Mouse (Mus musculus) left cerebral cortex, adult 9 months (tissue): ENCODE data around the gene Gm10570.

ENCODE experiments used
- DNase-seq, 2 experiments: peaks; one replicate each; pipeline ENCODE4 v3.0.0; 2022; ENCODE audit warnings: low spot score in 2 of 2

The Gm10570 gene

DNA sequence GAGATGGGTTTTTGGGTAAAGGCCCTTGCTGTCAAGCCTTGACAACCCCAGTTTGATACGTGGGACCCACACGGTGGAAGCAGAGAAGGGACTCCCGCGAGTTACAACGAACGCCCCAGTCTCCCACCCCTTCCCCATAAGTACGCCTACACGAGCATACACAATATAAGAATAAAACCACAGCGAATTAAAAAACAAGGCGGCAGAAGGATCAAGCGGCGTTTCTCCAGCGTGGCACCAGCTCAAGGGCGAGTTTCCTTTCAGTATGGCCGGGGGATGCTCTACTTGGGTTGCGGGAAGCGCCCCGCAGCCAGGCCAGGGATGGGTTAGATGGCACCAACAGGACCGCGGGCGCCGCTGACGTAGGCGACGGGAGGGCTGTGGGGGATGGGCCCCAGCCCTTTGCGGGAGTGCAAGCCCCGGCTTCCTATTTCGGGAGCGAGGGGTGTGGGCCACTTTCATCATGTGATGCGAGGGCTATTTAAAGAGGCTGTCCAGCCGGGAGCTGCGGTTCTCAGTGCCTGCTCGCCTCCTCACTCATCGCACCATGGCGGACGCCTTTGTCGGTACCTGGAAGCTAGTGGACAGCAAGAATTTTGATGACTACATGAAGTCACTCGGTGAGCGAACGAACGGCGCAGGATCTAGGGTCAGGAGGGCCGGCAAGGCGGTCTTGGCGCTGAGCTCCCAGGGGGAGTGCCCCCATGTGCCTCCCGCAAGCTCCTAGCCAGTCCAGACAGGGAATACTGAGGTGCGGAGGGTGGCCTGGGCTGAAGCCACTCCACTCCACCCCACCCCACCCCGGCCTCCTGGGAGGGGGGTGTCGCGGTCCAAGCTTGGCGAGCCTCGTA lies at the start of gene Gm10570, which contains the start of gene Fabp3:
Gene Gm10570, minus strand, starts transcription at position 444 of the 851 bp plus-strand sequence.
Gene Fabp3, plus strand, starts transcription at position 365 of the 851 bp plus-strand sequence.
- peak; percentile 47 to 84 for DNase-seq

DNA sequence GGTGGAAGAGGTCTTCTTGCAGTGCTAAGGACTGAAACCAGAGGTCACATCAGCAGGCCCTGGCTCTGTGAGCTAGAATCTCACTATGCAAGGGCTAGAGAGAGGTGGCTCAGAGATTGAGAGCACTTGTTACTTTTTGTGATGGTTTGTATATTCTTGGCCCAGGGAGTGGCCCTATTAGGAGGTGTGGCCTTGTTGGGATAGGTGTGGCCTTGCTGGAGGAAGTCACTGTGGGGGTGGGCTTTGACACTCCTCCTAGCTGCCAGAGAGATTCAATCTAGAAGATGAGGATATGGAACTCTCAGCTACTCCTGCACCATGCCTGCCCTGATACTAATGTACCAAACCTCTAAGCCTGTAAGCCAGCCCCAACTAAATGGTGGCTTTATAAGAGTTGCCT lies 49.5 kb upstream of the Gm10570 start:
- no peak for DNase-seq

DNA sequence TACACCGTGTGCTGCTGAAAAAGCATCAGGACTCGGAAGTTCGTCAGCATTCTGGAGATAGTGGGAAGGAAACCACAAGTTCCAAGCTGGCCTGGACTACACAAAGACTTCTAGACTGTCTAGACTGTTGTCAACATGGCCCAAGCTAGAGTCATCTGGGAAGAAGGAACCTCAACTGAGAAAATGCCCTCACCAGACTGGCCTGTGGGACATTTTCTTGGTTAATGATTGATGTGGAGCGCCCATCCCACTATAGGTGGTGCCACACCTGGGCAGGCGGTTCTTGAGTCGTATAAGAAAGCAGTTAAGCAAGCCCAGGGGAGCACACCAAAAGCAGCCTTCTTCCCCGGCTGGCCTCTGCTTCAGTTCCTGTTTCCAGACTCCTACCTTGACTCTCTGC lies 44.1 kb upstream of the Gm10570 start:
- DNase-seq: no peak

DNA sequence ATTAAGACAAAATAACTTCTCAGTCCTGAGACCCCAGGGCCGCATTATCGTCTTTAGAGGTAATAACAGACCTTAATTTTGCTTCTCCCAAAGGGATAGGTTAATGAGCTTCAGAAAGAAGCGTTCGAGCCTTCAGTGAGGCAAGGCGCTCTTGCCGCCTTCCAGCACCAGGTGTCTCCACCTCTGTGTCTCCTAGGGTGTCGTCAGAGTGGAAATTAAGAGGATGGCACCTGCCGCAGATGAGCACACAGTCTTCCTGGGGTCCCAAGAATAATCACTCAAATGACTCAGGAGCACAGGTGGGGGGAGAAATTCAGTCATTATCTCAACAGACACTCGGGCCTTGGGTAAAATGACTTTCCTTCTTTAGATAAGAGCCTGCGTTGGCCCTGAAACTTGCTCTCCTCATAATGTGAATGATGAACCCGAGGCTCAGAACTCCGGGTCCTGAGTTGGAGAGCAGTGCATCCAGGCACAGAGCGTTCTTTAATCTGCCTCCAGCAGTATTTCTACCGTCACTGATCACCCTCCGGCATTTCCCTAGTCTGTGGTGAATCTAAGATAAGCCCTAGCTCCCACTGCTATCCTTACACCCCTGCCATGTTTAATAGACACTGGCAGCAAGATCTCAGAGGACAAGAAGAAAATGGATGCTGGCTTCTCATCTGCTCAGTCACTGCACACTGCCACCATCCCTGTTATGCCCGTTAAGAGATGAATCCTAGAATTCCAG lies 42.4 kb upstream of the Gm10570 start:
- no peak for DNase-seq

DNA sequence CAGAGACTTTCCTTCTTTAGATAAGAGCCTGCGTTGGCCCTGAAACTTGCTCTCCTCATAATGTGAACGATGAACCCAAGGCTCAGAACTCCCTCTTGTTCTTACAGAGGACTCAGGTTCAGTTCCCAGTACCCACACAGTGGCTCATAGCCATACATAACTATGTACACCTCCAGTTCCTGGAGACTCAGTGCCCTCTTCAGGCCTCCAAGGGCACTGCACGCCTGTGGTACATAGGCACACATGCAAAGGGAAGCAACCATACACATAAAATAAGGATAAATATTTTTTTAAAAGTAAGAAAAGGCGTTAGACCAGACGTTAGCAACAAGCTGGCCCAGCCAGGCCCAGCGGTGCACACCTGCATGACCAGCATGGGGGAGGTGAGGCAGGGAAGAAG lies 41.2 kb upstream of the Gm10570 start:
- DNase-seq: no peak

DNA sequence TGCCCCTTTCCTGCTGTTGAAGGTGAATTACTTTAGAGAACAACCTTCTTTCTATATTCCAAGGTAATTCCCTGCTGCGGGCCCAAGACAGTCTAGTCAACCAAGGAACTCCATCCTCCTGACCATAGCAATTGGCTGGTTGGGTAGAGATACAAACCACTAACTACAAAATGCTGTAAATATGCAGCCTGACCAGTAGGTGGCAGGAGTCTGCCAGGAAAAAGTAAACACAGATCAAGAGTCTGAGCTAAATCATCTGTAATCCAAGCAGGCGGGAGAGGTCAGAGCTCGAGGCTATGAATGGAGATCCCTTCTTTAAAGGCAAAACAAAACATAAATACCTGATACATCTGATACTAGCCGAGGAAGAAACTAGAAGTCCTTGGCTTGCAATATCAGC lies 33.2 kb upstream of the Gm10570 start:
- peak in 1 of 2 experiments; percentile 31 for DNase-seq

DNA sequence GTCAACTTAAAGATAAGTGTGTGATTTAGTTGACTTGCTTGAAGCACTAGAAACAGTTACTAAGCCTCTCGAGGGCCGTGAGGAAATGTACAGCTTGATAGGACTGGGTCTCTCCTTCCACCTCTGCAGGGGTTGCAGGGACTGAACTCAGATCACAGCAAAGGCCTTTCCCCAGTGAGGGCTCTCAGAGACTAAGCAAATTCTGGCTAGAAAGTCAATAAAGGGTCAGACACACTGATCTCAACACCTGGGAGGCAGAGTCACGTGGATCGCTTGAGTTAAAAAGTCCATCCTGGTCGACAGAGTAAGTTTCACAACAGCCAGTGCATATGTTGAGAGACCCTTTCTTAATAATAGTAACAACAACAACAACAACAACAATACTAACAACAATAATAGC lies 27.4 kb upstream of the Gm10570 start:
- DNase-seq: no peak

DNA sequence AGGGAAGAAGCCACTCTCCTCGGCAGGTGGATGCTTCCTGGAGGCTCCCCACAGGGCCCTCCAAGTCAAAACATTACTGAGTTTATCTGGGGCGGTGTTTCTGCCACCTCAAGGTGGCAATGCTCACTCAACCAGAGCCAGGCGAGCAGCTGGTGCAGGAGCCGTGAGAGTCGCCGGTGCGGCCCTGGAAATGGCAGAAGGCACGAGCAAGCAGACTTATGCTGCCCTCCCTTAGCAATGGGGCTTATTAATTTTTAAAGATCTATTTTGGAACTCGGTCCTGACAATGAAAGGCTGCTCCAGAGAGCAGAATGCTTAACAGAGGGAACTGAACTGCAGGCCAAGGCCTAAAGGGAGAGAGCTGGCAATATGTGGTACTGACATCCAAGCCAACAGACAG lies 18.9 kb upstream of the Gm10570 start:
- no peak for DNase-seq

DNA sequence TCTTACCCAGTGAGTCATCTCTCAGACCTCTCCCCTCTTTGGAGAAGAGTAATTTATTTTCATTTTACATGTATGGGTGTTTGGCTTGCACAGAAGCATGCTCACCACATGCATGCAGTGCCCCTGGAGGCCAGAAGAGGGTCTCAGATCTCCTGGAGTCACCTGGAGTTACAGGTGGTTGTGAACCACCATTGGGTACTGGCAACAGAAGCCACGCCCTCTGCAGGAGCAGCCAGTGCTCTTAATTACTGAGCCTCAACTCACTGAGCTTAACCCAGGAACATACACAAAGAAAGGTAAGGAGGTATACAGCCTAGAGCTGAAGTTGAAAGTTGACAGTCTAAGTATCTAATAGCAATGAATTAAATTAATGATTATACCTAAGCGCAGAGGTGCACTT lies 17.0 kb upstream of the Gm10570 start:
- no peak for DNase-seq

DNA sequence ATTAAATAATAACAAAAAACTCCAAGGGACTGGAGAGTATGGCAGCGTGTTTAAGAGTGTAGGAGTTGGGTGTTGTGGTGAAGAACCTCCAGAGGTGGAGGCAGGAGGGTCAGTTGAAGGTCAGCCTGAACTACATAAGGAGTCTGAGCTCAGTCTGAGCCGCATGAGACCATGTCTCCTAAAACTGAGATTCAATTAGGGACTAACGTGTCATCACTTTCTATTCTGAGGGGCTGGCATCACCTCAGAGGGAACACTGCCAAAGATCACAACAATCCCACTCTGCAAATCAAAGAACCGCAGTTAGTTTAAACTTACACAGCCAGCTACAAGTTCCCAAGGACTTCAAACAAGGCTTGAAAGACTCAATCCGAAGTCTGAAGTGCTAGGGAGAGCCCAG lies 15.1 kb upstream of the Gm10570 start:
- no peak for DNase-seq

DNA sequence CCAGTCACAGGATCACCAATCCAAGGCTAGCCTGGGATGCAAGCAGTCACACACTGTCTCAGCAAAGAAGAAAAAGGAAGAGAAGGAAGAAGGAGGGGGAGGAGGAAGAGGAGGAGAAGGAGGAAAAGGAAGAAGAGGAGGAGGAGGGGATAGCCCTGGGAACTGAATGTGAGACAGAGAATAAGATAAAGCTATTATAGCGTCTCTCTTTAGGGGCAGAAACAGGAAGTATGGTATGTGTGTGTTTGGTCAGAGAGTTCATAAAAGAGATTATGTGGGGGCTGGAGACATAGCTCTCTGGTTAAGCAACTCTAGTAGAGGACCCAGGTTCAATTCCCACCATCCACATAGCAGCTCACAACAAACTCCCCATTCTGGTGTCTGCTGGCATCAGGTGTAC lies 14.7 kb upstream of the Gm10570 start:
- no peak for DNase-seq

DNA sequence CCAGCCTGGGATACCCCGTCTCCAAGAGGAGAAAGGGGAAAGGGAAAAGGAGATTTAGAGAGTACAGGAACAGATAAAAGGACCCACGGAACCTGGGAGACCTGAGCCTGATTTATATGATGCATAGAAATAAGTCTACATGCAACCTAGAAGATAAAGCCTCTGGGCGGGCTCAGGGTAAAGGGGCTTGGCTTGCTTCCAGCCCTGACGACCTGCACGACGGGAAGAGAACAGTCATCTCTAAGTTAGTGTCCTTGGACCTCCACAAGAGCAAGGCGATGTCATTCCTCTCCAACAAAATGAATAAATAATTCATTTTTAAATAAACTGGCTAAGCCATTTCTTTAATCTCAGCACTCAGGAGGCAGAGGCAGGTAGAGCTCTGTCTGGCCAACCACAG lies 14.1 kb upstream of the Gm10570 start:
- DNase-seq: no peak

DNA sequence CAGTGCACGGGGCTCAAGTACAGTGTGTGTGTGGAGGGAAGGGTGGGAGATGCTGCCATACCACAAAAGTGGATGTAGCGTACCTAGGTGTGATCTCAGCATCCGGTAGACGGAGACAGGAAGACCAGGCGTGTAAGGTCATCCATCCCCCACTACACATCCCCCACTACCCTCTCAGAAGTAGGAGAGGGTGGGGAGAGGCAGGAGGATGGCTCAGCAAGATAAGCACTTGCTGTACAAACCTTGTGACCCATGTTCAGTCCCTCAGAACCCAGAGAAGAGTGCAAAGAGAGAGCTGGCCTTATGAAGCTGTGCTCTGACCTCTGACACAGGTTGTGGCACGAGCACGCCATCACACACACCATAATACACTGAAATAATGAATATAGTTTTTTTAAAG lies 13.2 kb upstream of the Gm10570 start:
- no peak for DNase-seq

DNA sequence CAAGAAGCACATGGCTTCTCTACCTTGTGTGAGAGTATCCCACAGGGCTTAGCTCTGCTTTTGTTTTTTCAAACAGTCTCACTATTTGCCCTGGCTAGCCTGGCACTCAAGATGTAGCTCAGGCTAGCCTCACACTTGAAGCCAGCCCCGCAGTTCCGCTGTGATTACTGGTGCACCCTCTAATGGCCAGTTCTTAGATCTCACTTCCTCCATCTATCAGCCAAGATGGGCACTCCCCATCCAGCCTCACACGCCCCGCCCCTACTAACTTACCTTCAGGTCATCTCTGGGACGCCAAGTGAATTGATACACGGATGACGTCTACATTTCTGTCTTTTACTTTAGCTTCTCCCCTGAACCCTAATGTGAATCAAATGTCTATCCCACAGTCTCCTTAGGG lies 11.1 kb upstream of the Gm10570 start:
- DNase-seq: no peak

DNA sequence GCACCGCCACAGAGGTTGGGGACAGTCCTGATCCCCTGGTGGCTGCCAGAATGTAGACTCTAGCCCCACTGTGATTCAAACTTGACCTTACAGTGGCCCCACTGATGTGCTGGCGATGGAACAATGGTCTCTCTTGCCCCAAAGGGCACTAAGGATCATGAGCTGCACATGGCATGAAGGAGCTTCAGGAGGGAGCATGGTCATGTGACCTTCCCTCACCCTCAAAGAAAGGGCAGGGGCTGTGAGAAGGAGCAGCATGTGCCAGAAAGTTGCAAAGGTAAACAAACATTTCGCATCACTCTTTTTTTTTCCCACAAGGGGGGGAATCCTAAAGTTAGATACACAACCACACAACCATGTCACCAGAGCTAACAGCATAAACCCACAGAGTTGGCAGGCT lies 9.6 kb upstream of the Gm10570 start:
- no peak for DNase-seq

DNA sequence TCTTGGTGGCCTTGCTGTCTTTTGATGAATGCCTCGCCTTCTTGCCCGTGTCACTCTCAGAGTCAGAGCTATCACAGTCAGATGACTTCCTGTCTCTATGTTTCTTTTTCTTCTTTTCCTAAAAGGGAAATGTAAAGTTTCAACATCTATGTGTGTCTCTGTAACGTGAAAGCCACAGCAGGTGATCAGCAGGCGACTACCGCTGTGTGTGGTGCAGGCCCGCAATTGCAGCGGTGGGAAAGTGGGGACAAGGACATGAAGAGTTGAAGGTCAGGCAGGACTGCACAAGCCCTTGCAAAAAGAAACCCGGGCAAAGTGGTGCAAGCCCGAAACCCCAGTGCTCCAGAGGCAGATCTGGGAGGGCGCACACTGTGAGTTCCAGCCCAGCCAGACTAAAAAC lies 8.2 kb upstream of the Gm10570 start:
- no peak for DNase-seq

DNA sequence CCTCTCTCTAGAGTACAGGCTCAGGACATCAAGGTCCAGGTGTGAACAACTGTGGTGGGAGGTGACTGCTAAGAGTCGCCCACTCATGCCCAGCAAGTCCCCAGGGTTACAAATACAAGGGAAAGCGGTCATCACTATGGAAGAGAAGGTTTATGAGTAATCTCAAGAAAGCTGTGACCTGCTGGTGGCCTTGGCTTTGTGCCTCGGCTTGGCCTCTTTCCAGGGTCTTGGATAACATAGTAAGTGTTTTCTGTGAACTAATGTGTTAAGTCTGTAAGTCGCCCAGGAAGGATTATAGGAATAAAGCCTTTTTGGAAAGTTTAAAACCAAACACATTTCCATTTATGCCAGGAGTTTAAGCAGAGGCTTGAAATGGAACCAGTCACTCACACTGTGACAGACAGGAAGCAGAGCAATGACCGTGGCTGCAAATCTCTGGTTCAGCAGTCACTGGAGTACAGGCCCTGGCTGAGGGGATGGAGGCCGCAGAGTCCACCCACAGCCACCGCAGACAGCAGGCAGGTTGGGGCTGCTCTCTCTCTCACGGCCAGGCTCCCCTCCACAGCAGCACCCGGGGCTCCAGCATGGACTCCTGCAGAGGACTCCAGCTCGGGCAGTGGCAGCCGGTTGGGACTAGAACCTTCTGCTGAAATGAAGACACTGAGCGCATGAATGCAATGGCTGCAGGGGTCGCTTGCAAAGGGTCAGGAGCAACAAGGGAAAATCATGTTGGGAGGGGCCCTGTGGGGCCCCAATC lies 7.5 kb upstream of the Gm10570 start:
- no peak for DNase-seq

DNA sequence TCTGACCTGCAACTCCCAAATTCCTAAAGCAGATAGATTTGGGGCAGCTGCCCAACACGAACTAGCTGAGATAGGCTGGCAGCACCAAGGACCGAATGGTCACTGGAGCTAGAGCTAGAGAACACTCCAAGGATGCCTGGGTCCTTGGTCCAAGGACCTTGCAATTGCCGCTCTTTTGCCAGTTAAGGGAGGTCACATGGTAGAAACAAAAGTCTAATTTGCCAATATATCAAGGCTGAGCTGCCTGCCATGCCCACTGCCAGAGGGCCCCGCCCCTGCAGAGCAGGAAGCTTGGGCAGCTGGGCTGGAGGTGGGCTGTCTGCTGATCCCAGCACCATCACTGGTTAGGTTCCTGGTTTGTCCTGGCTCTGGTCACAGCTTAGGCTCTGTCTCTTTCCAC lies 5.1 kb upstream of the Gm10570 start:
- DNase-seq: no peak

DNA sequence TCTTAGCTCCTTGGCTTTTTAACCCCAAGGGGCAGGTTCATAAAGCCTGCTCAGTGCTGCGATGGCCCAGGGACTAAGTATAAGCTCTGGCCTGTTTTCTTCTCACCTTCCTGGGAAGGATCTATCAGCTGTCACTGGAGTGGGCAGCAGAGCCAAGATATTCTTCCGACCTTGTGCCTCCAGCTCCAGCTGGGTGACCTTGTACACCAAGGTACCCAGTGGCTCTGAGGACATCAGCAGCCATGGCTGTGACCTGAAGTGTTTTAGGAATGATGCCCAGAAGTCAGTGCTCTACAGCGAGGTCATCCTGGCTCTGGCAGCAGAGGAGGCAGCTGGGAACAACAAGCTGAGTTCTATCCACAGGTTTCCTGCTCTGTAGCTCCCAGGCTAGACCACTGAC lies 4.1 kb upstream of the Gm10570 start:
- DNase-seq: no peak

DNA sequence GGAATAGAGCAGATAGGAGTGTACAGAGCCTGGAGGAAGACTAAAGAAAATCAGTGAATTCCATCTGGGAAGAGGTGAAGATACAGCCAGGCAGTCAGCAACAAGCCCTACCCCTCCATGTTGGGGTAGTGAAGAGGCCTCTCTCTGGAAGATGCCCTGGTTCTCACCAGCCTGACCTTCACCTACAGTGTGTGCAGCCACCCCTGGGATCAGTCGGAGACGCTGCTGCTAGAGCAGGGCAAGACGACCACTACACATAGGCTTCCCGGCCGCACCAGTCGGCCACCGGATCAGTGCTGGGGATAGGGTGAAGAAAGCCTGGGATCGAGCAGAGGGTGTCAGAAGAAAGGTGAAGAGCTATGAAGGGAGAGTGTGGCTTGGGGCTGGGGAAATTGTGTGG lies 780 bp upstream of the Gm10570 start:
- DNase-seq: no peak

DNA sequence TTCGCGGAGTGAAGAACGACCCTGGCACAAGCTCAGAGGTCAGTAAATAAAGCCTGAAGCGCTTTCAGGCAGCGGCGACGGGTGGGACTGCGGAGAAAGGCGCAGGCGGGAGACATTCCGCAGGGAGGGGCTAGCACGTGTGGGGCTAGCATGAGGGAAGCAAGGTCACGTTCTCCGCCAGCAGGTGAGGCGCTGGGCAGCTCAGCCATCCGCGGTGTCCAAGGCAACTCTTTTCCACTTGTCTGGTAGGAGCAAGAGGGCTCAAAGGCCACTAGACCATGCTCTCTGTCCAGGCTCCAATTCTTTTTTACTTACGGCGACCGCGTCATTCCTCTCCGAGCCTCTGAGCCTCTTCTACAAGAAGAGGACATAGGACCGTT lies 633 bp downstream of the Gm10570 start:
- peak in 1 of 2 experiments; percentile 49 for DNase-seq

DNA sequence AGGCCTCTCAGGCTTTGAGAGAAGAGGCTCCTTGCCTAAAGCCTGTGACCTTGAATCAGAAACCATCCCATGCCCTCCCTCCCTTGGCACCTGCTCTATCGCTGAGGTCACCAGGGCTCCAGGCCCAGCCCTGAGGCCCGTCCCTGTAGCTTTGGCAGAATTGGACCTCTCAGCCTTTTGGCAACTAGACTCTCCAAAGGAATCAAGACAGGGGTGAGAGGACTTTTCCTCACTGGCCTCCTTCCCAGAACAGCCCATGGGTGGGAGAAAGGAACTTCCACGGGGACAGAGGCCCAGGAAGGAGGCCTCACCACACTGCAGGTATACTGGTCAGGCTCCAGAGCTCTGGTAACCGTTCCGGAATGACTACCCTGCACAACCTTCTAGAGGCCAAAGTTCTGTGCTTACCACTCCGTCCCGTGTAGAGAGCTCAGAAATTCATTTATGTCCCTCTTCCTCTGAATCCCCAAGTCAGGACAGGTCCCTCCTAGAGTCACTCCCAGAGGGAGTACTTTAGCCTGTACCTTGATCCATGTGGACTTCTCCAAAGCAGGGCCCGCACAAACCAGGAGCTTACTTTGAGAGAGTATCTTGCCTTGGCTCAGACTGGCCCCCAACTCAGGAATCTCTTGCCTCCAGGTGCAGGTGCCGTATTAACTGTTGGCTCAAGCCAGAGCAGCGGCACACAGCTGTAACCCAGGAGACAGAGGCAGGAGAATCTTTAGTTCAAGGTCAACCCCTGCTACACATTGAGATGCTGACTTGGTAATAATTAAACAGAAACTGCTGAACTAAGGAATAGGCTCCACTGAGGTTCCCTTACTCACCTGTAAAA lies 1.5 kb downstream of the Gm10570 start:
- no peak for DNase-seq
